ENCODE assay signal across 23 mouse cellular contexts in genomic region chr11:74761011-74761705, GRCm38 (mm10). TPM values are rescaled to one million over a fixed set of nuclear protein-coding genes. Genes with fewer than 3 reads are reported as not detected.
A peak's percentile ranks its signal among the peaks of the same experiment; 100 is the strongest.
DNase-seq lines count a peak whose midpoint lies in the region; ATAC-seq and TF ChIP-seq lines count a peak whose summit lies in the region.
"Had no signal": no experiment of that assay in that cellular context is flagged by ENCODE, and none has a peak within 500 bp of the region (broad histone marks: within the 10 kb centered on the region; RNA-seq: fewer than 3 reads in every experiment).

No protein-coding gene starts in this region.

- no peak overlapping the region for H3K9ac ChIP-seq in kidney, embryonic 16.5 days (replicated peaks; ENCODE audit: low read length)
- no peak overlapping the region for H3K9ac ChIP-seq in ES-Bruce4 (ENCODE audit: low read depth, poor library complexity, severe bottlenecking)
- H3K9ac ChIP-seq: forebrain, embryonic 13.5 days; forebrain, postnatal 0 days; heart, embryonic 15.5 days; hindbrain, embryonic 13.5 days had no signal

- no peak overlapping the region for H3K27ac ChIP-seq in kidney, adult 2 months (ENCODE audit: insufficient read depth, low read depth, low read length)
- H3K27ac ChIP-seq in kidney, embryonic 16.5 days (ENCODE audit: low read length), result no peak overlapping the region
- H3K27ac ChIP-seq in ES-Bruce4 (ENCODE audit: insufficient read depth, low read length), result 0 out of 2 replicates have a peak overlapping the region, but pooled peaks have one; percentile 4
- H3K27ac ChIP-seq: embryonic facial prominence, embryonic 10.5 days; forebrain, embryonic 13.5 days; gastrocnemius, adult 2 months; heart, embryonic 15.5 days; hindbrain, embryonic 13.5 days; hindbrain, postnatal 0 days had no signal

- TF ChIP-seq POLR2A in kidney, adult 2 months (IDR thresholded peaks at IDR 0.05; ENCODE audit: low read depth, low read length), result no peak
- no peak for TF ChIP-seq POLR2A in ES-Bruce4 (IDR thresholded peaks at IDR 0.05; ENCODE audit: insufficient read depth, low read length)

- peak; percentile 58 for DNase-seq in kidney, adult 2 months
- peak; percentile 55 for DNase-seq in A20 (ENCODE audit: low read depth, low spot score)
- peak; percentile 63 for DNase-seq in ZHBTc4 (ENCODE audit: low read depth, low spot score)
- no peak for DNase-seq in left cerebral cortex, postnatal 4 days
- no peak for DNase-seq in heart, adult 8-10 months (ENCODE audit: low spot score)
- no peak for DNase-seq in gastrocnemius, postnatal 25 days
- DNase-seq: adrenal gland, postnatal 14 days; cerebellum, adult 11-12 months; cerebellum, adult 9-10 months; cerebellum, postnatal 25 days; forebrain, postnatal 0 days; gastrocnemius, adult 2 months; gastrocnemius, postnatal 36 days; heart, adult 18-20 months; heart, postnatal 14 days had no signal

- H3K4me2 ChIP-seq in kidney, embryonic 16.5 days (replicated peaks; ENCODE audit: low read depth, low read length), result no peak overlapping the region
- H3K4me2 ChIP-seq: forebrain, embryonic 13.5 days; heart, embryonic 11.5 days; heart, embryonic 15.5 days; hindbrain, embryonic 13.5 days had no signal

- no peak for TF ChIP-seq CTCF in kidney, adult 2 months (conservative IDR thresholded peaks at IDR 0.05; ENCODE audit: insufficient read depth, insufficient read length, low read depth, low read length)
- TF ChIP-seq CTCF in ES-Bruce4 (IDR thresholded peaks at IDR 0.05; ENCODE audit: low read depth, low read length), result no peak

- H3K27me3 ChIP-seq in kidney, adult 2 months (replicated peaks; ENCODE audit: control insufficient read depth, insufficient read depth, low read length), result no peaks in the 10 kb centered on the region
- H3K27me3 ChIP-seq in kidney, embryonic 16.5 days (ENCODE audit: insufficient read depth, low read length), result no peaks in the 10 kb centered on the region
- H3K27me3 ChIP-seq in ES-Bruce4 (ENCODE audit: control insufficient read depth, insufficient read depth, low read length, poor library complexity, severe bottlenecking), result no peaks in the 10 kb centered on the region
- H3K27me3 ChIP-seq: forebrain, embryonic 13.5 days; heart, embryonic 15.5 days; hindbrain, embryonic 13.5 days had no signal

- intact Hi-C loops in left cerebral cortex, postnatal 4 days (cut with DNase I), result no loop called here

- WGBS in kidney, adult 2 months, result 66% methylated on average over 12 of the region's 12 CpGs
- 71% methylated on average over 12 of the region's 12 CpGs for WGBS in kidney, embryonic 16.5 days

- H3K9me3 ChIP-seq in kidney, embryonic 16.5 days (ENCODE audit: low read length), result no peaks in the 10 kb centered on the region
- H3K9me3 ChIP-seq in ES-Bruce4 (replicated peaks; ENCODE audit: control insufficient read depth, insufficient read depth, low read length, poor library complexity, severe bottlenecking), result no peaks in the 10 kb centered on the region
- H3K9me3 ChIP-seq: embryonic facial prominence, embryonic 10.5 days; forebrain, embryonic 13.5 days; heart, embryonic 15.5 days; hindbrain, embryonic 13.5 days had no signal

- no peak for ATAC-seq in kidney, embryonic 16.5 days (ENCODE audit: low FRiP score, low TSS enrichment)
- ATAC-seq: forebrain, embryonic 13.5 days; forebrain, postnatal 0 days; hindbrain, postnatal 0 days had no signal

- no peak overlapping the region for H3K4me3 ChIP-seq in kidney, adult 2 months (ENCODE audit: insufficient read depth, low read depth, low read length)
- H3K4me3 ChIP-seq in kidney, embryonic 16.5 days (ENCODE audit: low read length), result no peak overlapping the region
- H3K4me3 ChIP-seq in ES-Bruce4 (ENCODE audit: low read depth, low read length), result no peak overlapping the region
- H3K4me3 ChIP-seq: embryonic facial prominence, embryonic 10.5 days; forebrain, embryonic 13.5 days; gastrocnemius, adult 2 months; heart, embryonic 15.5 days; hindbrain, embryonic 13.5 days had no signal

- peaks cover 5% of the 10 kb centered on the region; the same call in 1 of the 2 replicates for H3K4me1 ChIP-seq in kidney, adult 2 months (ENCODE audit: control insufficient read depth, insufficient read depth, low read length)
- no peaks in the 10 kb centered on the region for H3K4me1 ChIP-seq in kidney, embryonic 16.5 days (ENCODE audit: insufficient read depth, low read length)
- peaks cover 5% of the 10 kb centered on the region for H3K4me1 ChIP-seq in ES-Bruce4 (ENCODE audit: control insufficient read depth, insufficient read depth, low read length)
- H3K4me1 ChIP-seq: embryonic facial prominence, embryonic 10.5 days; forebrain, embryonic 13.5 days; hindbrain, embryonic 13.5 days had no signal

- H3K36me3 ChIP-seq in kidney, adult 2 months (ENCODE audit: control insufficient read depth, insufficient read depth, low read length), result no peaks in the 10 kb centered on the region
- no peaks in the 10 kb centered on the region for H3K36me3 ChIP-seq in kidney, embryonic 16.5 days (ENCODE audit: insufficient read depth, low read length)
- H3K36me3 ChIP-seq in ES-Bruce4 (ENCODE audit: control insufficient read depth, insufficient read depth, low read length, poor library complexity, severe bottlenecking), result no peaks in the 10 kb centered on the region
- H3K36me3 ChIP-seq: embryonic facial prominence, embryonic 10.5 days; heart, embryonic 15.5 days; hindbrain, embryonic 13.5 days had no signal

- TF ChIP-seq EP300 in ES-Bruce4 (IDR thresholded peaks at IDR 0.05; ENCODE audit: insufficient read depth, low read depth, low read length), result 0 out of 2 replicates have a peak, but pooled peaks have one; percentile 18

RNA-seq across cellular contexts. Expression of gene Mettl16, which starts 9.5 kb away (rescaled TPM):
- 3.2 and 3.8 TPM in 2 replicates for polyA plus RNA-seq in kidney, adult 2 months (2012; rRNA removed)
- 53.3 and 59.4 TPM in 2 replicates for polyA plus RNA-seq in kidney, embryonic 16.5 days (2015; fragmentation: Nextera tagmentation; extraction: Ambion mirVana)
- 65.4 and 66.2 TPM in 2 replicates for polyA plus RNA-seq in ES-Bruce4 (2011; ENCODE audit: insufficient read depth, insufficient read length, low read depth, missing spikeins)
- total RNA-seq in left cerebral cortex, postnatal 4 days (2021), result 10 to 100 TPM; 23.0 to 25.5 TPM
- 10 to 100 TPM; 16.2 to 19.9 (median 17.3) TPM for total RNA-seq in heart, adult 8-10 months (2022)
- 10 to 100 TPM in 1 of 2 experiments, 1 to 10 TPM in 1; 8.4 to 10.9 TPM for total RNA-seq in gastrocnemius, postnatal 25 days (2021)

RNA-seq across cellular contexts. Expression of gene Pafah1b1, which starts 36.7 kb away (rescaled TPM):
- polyA plus RNA-seq in kidney, adult 2 months (2012; rRNA removed), result 20.5 and 26.7 TPM in 2 replicates
- polyA plus RNA-seq in kidney, embryonic 16.5 days (2015; fragmentation: Nextera tagmentation; extraction: Ambion mirVana), result 34.4 and 36.9 TPM in 2 replicates
- polyA plus RNA-seq in ES-Bruce4 (2011; ENCODE audit: insufficient read depth, insufficient read length, low read depth, missing spikeins), result 120 and 137 TPM in 2 replicates
- 100 to 1,000 TPM; 393 to 420 TPM for total RNA-seq in left cerebral cortex, postnatal 4 days (2021)
- total RNA-seq in heart, adult 8-10 months (2022), result 100 to 1,000 TPM; 183 to 223 (median 209) TPM
- total RNA-seq in gastrocnemius, postnatal 25 days (2021), result 100 to 1,000 TPM in 1 of 2 experiments, 10 to 100 TPM in 1; 96.4 to 101 TPM

Comparison
In these comparisons a context has a peak if more than half of its experiments do, and no peak if none do; other contexts are left out.
1. DNase-seq: peak in kidney, adult 2 months (single experiment), A20 (single experiment) and ZHBTc4 (single experiment); none in left cerebral cortex, postnatal 4 days (single experiment), heart, adult 8-10 months (single experiment) and gastrocnemius, postnatal 25 days (single experiment).